Mouse (Mus musculus) stomach, embryonic 14.5 days (tissue): ENCODE data around the gene Actr3b. TPM values are rescaled to one million over a fixed set of nuclear protein-coding genes. Genes with fewer than 3 reads are reported as not detected.

ENCODE experiments used
- ATAC-seq: fragments of 200-750 bp; cut with Nextera tagmentation; 2 replicates; pipeline ENCODE4 v1.8.0; 2017; ENCODE audit warnings: low read depth, moderate TSS enrichment; ENCODE audit not compliant: insufficient number of reproducible peaks, insufficient read depth, low FRiP score
- H3K27ac ChIP-seq: fragments of 300-500 bp; sonication (generic); 2 replicates; pipeline ENCODE4 v1.5.1; 2014; ENCODE audit warnings: mild to moderate bottlenecking, low read length, moderate library complexity, mixed read lengths
- H3K27me3 ChIP-seq: fragments of 300-500 bp; sonication (generic); 2 replicates; pipeline ENCODE4 v1.6.1; 2014; ENCODE audit warnings: low read length, control low read depth, mixed read lengths; ENCODE audit not compliant: control insufficient read depth, insufficient read depth
- H3K36me3 ChIP-seq: fragments of 300-500 bp; sonication (generic); 2 replicates; pipeline ENCODE4 v1.6.1; 2014; ENCODE audit warnings: mild to moderate bottlenecking, control low read depth, low read length, moderate library complexity, mixed read lengths; ENCODE audit not compliant: control insufficient read depth, insufficient read depth
- H3K4me1 ChIP-seq: fragments of 300-500 bp; sonication (generic); 2 replicates; pipeline ENCODE4 v1.6.1; 2014; ENCODE audit warnings: low read length, control low read depth, mixed read lengths; ENCODE audit not compliant: control insufficient read depth, insufficient read depth
- H3K4me2 ChIP-seq: fragments of 300-500 bp; sonication (generic); replicated peaks from 2 replicates; pipeline ENCODE4 v1.6.1; 2014; ENCODE audit warnings: low read depth, low read length, control low read depth
- H3K4me3 ChIP-seq: fragments of 300-500 bp; sonication (generic); 2 replicates; pipeline ENCODE4 v1.5.1; 2014; ENCODE audit warnings: low read depth, low read length, control low read depth
- H3K9ac ChIP-seq: fragments of 300-500 bp; sonication (generic); replicated peaks from 2 replicates; pipeline ENCODE4 v1.6.1; 2014; ENCODE audit warnings: low read depth, mild to moderate bottlenecking, control low read depth, low read length, moderate library complexity, mixed read lengths
- H3K9me3 ChIP-seq: fragments of 300-500 bp; sonication (generic); 2 replicates; pipeline ENCODE4 v1.6.1; 2016; ENCODE audit warnings: low read depth, low read length, control low read depth; ENCODE audit not compliant: control insufficient read depth
- WGBS: fragments of 180-500 bp; shearing (Covaris S2); extraction: QIAGEN DNeasy Blood & Tissue Kit; methylation state at CpG from one replicate; pipeline ENCODE4 v1.1.7; 2014; 5-methylcytosine and 5-hydroxymethylcytosine counted together
- polyA plus RNA-seq: library from polyadenylated mRNA; unstranded; fragments of >200 nt; fragmentation: Nextera tagmentation; extraction: Ambion mirVana; gene quantifications from 2 replicates; pipeline ENCODE4 v1.2.1, GENCODE M21; 2014

Actr3b gene
- polyA plus RNA-seq, 1 experiment from 2014 or later: 4.4 TPM

DNA sequence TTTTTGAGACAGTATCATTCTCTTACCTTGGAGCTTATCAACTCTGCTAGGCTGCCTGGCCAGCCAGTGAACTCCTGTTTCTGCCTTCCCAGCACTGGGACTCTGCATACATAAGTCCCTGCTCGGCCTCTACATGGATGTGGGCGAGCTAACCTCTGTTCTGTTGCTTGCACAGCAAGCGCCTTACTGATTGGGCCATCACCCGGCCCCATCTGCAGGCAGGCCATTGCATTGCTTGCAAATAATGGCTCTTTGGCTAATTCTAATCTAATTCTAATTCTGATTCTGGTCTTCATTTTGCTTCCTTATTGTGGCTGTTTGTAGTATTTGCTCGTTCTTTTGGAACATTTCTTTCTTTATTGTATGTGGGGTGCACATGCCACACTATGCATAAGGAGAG is 44.8 kb downstream of the Actr3b start:
- H3K27ac ChIP-seq: no peak overlapping the region
- H3K36me3 ChIP-seq: no peaks in the 10 kb centered on the region
- WGBS: 80% methylated on average over 5 of the region's 5 CpGs
- no peaks in the 10 kb centered on the region for H3K27me3 ChIP-seq
- H3K4me1 ChIP-seq: no peaks in the 10 kb centered on the region
- no peak overlapping the region for H3K9ac ChIP-seq
- H3K9me3 ChIP-seq: no peaks in the 10 kb centered on the region
- no peak overlapping the region for H3K4me2 ChIP-seq
- ATAC-seq: no peak
- H3K4me3 ChIP-seq: no peak overlapping the region

DNA sequence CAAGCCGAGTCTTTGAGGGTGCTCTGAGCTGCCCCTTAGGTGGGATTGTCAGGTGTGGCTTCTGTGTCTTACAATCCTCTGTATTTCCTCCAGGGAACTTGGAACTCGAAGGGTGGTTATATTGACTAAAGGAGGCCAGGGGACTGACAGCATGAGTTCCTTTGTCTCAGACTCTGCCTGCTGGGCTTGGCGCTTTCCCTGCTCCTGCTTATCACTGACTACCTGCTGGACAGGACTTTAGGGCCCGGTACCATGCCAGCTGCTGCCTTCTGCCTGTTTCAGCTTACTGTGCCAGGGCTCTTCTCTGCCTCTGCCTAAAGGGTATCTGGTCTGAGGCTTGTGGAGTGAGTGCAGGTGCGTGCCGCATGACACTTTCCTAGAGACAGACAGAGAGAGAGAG is 53.1 kb downstream of the Actr3b start:
- ATAC-seq: no peak
- H3K4me1 ChIP-seq: no peaks in the 10 kb centered on the region
- H3K36me3 ChIP-seq: no peaks in the 10 kb centered on the region
- no peak overlapping the region for H3K9ac ChIP-seq
- 63% methylated on average over 6 of the region's 6 CpGs for WGBS
- H3K27me3 ChIP-seq: no peaks in the 10 kb centered on the region
- H3K27ac ChIP-seq: no peak overlapping the region
- H3K4me3 ChIP-seq: no peak overlapping the region
- H3K4me2 ChIP-seq: no peak overlapping the region
- no peaks in the 10 kb centered on the region for H3K9me3 ChIP-seq

DNA sequence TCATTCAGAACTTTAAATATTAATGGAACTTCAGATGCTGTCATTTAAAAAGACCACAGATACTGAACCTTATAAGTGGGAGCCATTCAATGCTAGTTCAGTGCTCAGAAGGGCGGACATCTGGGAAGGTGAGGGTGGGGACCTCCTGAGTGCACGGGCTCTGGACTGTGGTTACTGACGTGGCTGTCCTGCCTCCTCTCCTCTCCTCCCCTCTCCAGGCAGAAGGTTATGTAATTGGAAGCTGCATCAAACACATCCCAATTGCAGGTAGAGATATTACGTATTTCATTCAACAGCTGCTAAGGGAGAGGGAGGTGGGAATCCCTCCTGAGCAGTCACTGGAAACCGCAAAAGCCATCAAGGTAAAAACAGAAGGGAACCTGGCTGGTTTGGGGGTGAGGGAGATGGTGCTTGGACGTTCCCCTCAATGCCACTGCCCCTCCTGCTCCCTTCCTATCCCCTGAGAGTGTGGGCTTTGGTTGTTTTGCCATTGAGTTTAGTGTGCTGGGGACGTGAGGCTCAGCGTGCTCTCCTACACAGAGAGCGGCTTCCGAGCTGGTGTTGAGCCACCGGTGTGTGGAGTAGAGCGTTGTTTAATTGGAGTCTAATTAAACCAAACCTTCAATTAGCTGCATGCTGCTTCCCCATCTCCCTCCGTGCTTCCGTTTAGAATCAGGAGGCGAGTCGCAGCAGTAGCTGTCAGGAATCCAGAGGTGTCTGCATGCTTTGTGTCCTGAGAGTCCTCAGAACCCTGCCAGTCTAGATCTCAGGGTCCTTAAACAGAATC is 69.7 kb downstream of the Actr3b start:
- no peak overlapping the region for H3K9ac ChIP-seq
- no peaks in the 10 kb centered on the region for H3K36me3 ChIP-seq
- H3K4me2 ChIP-seq: no peak overlapping the region
- H3K27me3 ChIP-seq: no peaks in the 10 kb centered on the region
- no peak overlapping the region for H3K4me3 ChIP-seq
- 80% methylated on average over 16 of the region's 16 CpGs for WGBS
- H3K9me3 ChIP-seq: no peaks in the 10 kb centered on the region
- no peak for ATAC-seq
- no peaks in the 10 kb centered on the region for H3K4me1 ChIP-seq
- H3K27ac ChIP-seq: no peak overlapping the region

DNA sequence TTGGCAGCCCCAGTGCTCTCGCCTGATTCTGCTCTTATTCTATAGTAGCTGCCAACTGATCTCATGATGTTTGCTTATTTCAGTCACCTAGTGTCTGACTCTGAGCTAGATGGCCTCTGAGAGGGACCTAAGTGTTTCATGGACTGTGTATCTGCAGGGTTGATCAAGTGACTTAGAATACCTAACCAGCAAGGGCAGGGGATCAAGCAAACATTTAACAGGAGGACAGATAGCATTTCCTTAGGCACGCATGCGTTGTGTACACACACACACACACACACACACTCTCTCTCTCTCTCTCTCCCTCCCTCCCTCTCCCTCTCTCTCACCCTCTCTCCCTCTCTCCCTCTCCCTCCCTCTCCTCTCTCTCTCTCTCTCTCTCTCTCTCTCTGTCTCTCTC is 71.0 kb downstream of the Actr3b start:
- H3K9me3 ChIP-seq: no peaks in the 10 kb centered on the region
- 56% methylated on average over 3 of the region's 3 CpGs for WGBS
- H3K27me3 ChIP-seq: no peaks in the 10 kb centered on the region
- no peaks in the 10 kb centered on the region for H3K4me1 ChIP-seq
- no peak overlapping the region for H3K4me3 ChIP-seq
- no peaks in the 10 kb centered on the region for H3K36me3 ChIP-seq
- H3K27ac ChIP-seq: no peak overlapping the region
- H3K4me2 ChIP-seq: no peak overlapping the region
- H3K9ac ChIP-seq: no peak overlapping the region
- no peak for ATAC-seq

DNA sequence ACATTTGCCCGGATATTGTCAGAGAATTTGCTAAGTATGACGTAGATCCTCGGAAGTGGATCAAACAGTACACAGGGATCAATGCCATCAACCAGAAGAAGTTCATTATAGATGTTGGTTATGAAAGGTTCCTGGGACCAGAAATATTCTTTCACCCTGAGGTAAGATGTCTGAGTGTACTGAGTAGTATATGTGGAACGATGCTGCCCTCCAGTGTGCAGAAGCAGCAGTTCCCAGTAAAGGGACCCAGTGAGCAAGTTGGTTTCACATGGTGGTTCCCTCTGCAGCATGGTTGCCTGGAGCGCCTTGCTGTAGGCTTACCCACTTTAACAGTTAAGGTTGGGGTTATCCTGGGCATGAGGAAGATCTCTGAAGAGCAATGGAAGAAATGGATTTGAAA is 71.8 kb downstream of the Actr3b start:
- WGBS: 74% methylated on average over 5 of the region's 5 CpGs
- Histone ChIP-seq H3K4me3 (no peak overlapping the region), H3K27me3 (no peaks in the 10 kb centered on the region), H3K9me3 (no peaks in the 10 kb centered on the region), H3K9ac (no peak overlapping the region), H3K36me3 (no peaks in the 10 kb centered on the region), H3K4me2 (no peak overlapping the region), H3K4me1 (no peaks in the 10 kb centered on the region), H3K27ac (no peak overlapping the region)
- peak; percentile 63; the same call in 1 of the 2 replicates for ATAC-seq

DNA sequence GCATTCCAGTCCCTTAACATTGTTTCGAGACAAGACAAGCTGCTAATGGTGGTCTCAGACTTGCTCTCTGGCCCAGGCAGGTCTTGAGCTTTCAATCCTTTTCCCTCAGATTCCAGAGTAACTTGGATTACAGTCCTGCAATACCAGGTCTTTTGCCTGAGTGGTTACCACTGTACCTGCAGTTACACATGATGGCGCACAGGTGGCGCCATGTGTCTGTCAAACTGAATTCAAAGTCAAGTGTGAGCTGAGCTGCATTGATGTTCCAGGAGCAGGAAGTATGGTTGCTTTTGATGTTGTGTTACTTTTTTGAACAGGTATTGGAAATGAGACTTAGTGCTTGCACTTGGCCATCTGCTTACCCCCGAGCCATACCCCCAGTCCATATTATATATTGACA is 79.6 kb downstream of the Actr3b start:
- 33% methylated on average over 4 of the region's 4 CpGs for WGBS
- H3K36me3 ChIP-seq: no peaks in the 10 kb centered on the region
- no peak overlapping the region for H3K4me3 ChIP-seq
- H3K9ac ChIP-seq: no peak overlapping the region
- no peak for ATAC-seq
- H3K27me3 ChIP-seq: no peaks in the 10 kb centered on the region
- H3K27ac ChIP-seq: no peak overlapping the region
- no peak overlapping the region for H3K4me2 ChIP-seq
- H3K9me3 ChIP-seq: no peaks in the 10 kb centered on the region
- H3K4me1 ChIP-seq: no peaks in the 10 kb centered on the region

DNA sequence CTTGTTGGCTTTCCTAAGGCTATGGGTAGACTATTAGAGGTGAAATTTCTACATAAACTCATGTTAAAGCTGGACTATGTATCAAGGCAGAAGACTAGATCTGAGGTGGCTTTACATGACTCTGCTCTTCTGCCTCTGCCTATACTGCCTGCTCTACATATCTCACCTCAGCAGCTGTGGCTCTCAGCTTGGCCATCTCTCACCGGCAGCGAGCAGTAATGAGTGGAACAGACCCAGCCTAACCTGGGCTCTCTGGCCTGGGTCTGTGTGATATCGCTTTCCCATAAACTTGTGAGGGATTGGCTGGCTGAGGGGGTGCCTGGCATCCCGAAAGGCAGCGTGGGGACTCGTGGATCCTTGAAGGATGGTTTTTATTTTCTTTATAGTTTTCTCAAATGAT is 86.8 kb downstream of the Actr3b start:
- no peak overlapping the region for H3K27ac ChIP-seq
- no peaks in the 10 kb centered on the region for H3K4me1 ChIP-seq
- no peak overlapping the region for H3K9ac ChIP-seq
- H3K36me3 ChIP-seq: no peaks in the 10 kb centered on the region
- no peak overlapping the region for H3K4me3 ChIP-seq
- no peaks in the 10 kb centered on the region for H3K27me3 ChIP-seq
- H3K4me2 ChIP-seq: no peak overlapping the region
- no peaks in the 10 kb centered on the region for H3K9me3 ChIP-seq
- WGBS: 88% methylated on average over 6 of the region's 6 CpGs
- ATAC-seq: no peak

DNA sequence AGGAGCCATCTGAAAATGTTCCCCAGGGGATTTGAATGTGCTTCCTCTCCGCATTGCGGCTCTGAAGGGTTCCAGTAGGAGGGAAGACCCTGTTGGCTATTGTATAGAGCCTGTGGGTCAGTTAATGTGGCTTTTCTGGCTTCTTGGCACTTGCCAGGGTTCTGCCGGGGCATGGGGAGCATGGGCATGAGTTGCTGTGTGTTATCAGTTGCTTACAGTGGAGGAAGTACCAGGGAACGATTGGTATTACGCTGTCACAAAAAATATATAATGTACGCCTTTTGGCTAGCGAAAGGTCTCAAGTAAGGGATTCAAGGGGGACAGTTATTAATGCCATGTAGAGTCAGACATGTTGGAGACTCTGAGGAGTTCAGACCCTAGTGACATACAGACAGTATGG is 87.4 kb downstream of the Actr3b start:
- Histone ChIP-seq H3K4me3 (no peak overlapping the region), H3K27ac (no peak overlapping the region), H3K9me3 (no peaks in the 10 kb centered on the region), H3K36me3 (no peaks in the 10 kb centered on the region), H3K27me3 (no peaks in the 10 kb centered on the region), H3K4me2 (no peak overlapping the region), H3K4me1 (no peaks in the 10 kb centered on the region), H3K9ac (no peak overlapping the region)
- no peak for ATAC-seq
- 90% methylated on average over 7 of the region's 7 CpGs for WGBS

DNA sequence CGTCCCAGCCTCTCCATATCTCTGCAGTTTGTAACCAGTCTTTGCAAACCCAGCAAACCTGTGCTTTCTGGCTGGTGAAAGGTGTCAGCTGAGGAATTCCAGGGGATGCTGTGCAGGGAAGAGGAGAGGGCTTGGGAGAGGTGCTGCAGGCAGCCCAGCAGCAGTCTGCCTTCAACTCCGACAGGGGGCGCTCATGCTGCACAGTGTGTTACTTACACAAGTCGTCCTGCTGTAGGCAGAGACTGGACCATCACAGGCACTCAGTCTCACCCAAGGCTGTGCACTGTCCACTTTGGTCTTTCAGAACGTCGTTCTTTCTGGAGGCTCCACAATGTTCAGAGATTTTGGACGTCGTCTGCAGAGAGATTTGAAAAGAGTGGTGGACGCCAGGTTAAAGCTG is 88.3 kb downstream of the Actr3b start:
- no peaks in the 10 kb centered on the region for H3K36me3 ChIP-seq
- no peaks in the 10 kb centered on the region for H3K9me3 ChIP-seq
- 42% methylated on average over 9 of the region's 9 CpGs for WGBS
- ATAC-seq: no peak
- H3K27me3 ChIP-seq: no peaks in the 10 kb centered on the region
- H3K4me1 ChIP-seq: no peaks in the 10 kb centered on the region
- H3K4me3 ChIP-seq: no peak overlapping the region
- no peak overlapping the region for H3K9ac ChIP-seq
- no peak overlapping the region for H3K27ac ChIP-seq
- no peak overlapping the region for H3K4me2 ChIP-seq
